Comparison of ENCODE assay signal across 8 mouse cellular contexts in the genomic region with DNA sequence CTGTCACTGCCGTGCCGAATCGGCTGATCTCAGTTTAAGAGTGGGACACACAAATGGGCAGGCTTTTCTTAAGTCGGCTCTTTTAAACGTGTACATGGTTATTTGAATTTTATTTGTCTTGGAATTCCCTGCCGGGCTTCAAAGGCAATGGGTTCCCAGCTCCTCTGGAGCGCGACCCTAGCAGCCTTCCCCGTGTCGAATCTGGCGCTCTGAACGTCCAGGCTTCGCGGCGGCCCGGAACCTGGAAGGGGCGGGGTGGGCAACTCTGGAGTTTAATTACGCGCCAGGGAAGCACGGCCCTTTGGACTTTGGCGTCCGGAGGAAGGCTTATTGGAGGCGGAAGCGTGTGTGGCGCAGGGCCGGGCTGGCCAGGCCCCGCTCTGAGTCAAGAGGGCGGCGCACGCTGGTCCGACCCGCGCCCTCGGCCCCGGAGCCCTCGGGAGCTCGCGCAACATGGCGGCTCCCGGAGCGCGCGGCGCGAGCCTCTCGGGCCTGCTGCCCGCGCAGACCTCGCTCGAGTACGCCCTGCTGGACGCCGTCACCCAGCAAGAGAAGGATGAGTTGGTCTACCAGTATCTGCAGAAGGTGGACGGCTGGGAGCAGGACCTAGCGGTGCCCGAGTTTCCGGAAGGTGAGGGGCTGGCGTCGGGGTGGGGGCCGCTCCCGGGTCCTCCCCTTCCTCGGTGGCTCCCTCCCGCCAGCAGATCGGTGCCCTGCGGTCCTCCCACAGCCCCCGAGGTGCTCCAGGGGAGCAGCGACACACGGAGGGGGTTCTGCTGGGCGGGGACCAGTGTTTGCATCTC. TPM values are rescaled to one million over a fixed set of nuclear protein-coding genes. Genes with fewer than 3 reads are reported as not detected.
DNase-seq lines count a peak whose midpoint lies in the region; ATAC-seq and TF ChIP-seq lines count a peak whose summit lies in the region.

Gene Nhlrc2, plus strand, starts transcription at position 32 of the 803 bp plus-strand sequence.

- no peaks in the 10 kb centered on the region for H3K27me3 ChIP-seq in hindbrain, embryonic 16.5 days (replicated peaks; ENCODE audit: control insufficient read depth, insufficient read depth, low read length)

- peak within 1 kb of the TSS; percentile 93 for H3K9ac ChIP-seq in hindbrain, embryonic 16.5 days (ENCODE audit: low read depth, low read length)

- peaks cover 17% of the 10 kb centered on the region for H3K36me3 ChIP-seq in hindbrain, embryonic 16.5 days (ENCODE audit: control insufficient read depth, insufficient read depth, low read length)

- WGBS in hindbrain, embryonic 16.5 days: under 1% methylated on average over 69 of the region's 69 CpGs

- peak within 1 kb of the TSS; percentile 83 for H3K27ac ChIP-seq in cortical plate, adult 2 months (ENCODE audit: insufficient read depth, low read length)
- H3K27ac ChIP-seq in gastrocnemius, adult 2 months: peak within 1 kb of the TSS; percentile 98
- peak within 1 kb of the TSS; percentile 84 for H3K27ac ChIP-seq in hindbrain, embryonic 16.5 days (ENCODE audit: low read depth, low read length)

- peak within 1 kb of the TSS; percentile 98 for H3K4me3 ChIP-seq in cortical plate, adult 2 months (ENCODE audit: insufficient read depth, low read length)
- peak within 1 kb of the TSS; percentile 88 for H3K4me3 ChIP-seq in gastrocnemius, adult 2 months
- H3K4me3 ChIP-seq in hindbrain, embryonic 16.5 days (ENCODE audit: low read length): peak within 1 kb of the TSS; percentile 91

- no peak for TF ChIP-seq CTCF in cortical plate, adult 2 months (IDR thresholded peaks at IDR 0.05; ENCODE audit: extremely low read depth, insufficient read depth, low read length)
- TF ChIP-seq CTCF in gastrocnemius, adult 2 months (IDR thresholded peaks at IDR 0.05): no peak

- H3K4me1 ChIP-seq in cortical plate, adult 2 months (ENCODE audit: control insufficient read depth, insufficient read depth, low read length): peaks cover 5% of the 10 kb centered on the region
- peaks cover 16% of the 10 kb centered on the region for H3K4me1 ChIP-seq in hindbrain, embryonic 16.5 days (ENCODE audit: control insufficient read depth, insufficient read depth, low read depth, low read length)

- no peaks in the 10 kb centered on the region for H3K9me3 ChIP-seq in hindbrain, embryonic 16.5 days (ENCODE audit: control insufficient read depth, low read length)

- TF ChIP-seq POLR2A in cortical plate, adult 2 months (IDR thresholded peaks at IDR 0.05; ENCODE audit: extremely low read depth, insufficient read depth, low read length): 0 out of 2 replicates have a peak, but pooled peaks have one; percentile 6

- H3K4me2 ChIP-seq in hindbrain, embryonic 16.5 days (ENCODE audit: low read length): peak within 1 kb of the TSS; percentile 89

- intact Hi-C loops in gastrocnemius, adult 2 months (cut with DNase I): no loop called here

- DNase-seq in adipocyte (ENCODE audit: low spot score): peak; percentile 93
- peak; percentile 91 for DNase-seq in gastrocnemius, adult 2 months
- DNase-seq in left cerebral cortex, adult 8-10 months (ENCODE audit: low spot score in 2 of 2): peak; percentile 50 to 78
- peak; percentile 76 for DNase-seq in right cerebral cortex, adult 18-20 months
- DNase-seq in urinary bladder, adult 2 months (ENCODE audit: low spot score): peak; percentile 83

- peak; percentile 89 for ATAC-seq in hindbrain, embryonic 16.5 days
- ATAC-seq in megakaryocyte, adult 5-6 weeks (ENCODE audit: poor library complexity, severe bottlenecking): peak; percentile 90

RNA-seq across cellular contexts. Expression of gene Nhlrc2, which starts in this region (rescaled TPM):
- 10.1 and 10.7 TPM in 2 replicates for polyA plus RNA-seq in cortical plate, adult 2 months (2012; rRNA removed)
- 1 to 10 TPM; 7.2 to 10.0 TPM for total RNA-seq in gastrocnemius, adult 2 months (2021)
- polyA plus RNA-seq in hindbrain, embryonic 16.5 days (2015; fragmentation: Nextera tagmentation; extraction: Ambion mirVana): 6.0 and 8.3 TPM in 2 replicates
- total RNA-seq in left cerebral cortex, adult 8-10 months (2022): 10 to 100 TPM; 12.4 to 15.6 (median 13.1) TPM
- 12.8 and 14.7 TPM in 2 replicates for total RNA-seq in megakaryocyte, adult 5-6 weeks (2015)
- 16.3 and 16.4 TPM in 2 replicates for total RNA-seq in megakaryocyte, adult 5-6 weeks (2017)
- polyA plus RNA-seq in urinary bladder, adult 2 months (2012; rRNA removed): 12.1 and 12.7 TPM in 2 replicates

Comparison
In these comparisons a context has a peak if more than half of its experiments do, and no peak if none do; other contexts are left out.
1. Peak in every context shown above with its lines: DNase-seq, ATAC-seq, H3K4me3 ChIP-seq and H3K27ac ChIP-seq.